Mouse (Mus musculus): Measurements from ENCODE around the gene Mapk3.

The Mapk3 gene

GRCm38 (mm10) chr7:126782693-126783092 is 23.3 kb downstream of the Mapk3 start:
- no peak for DNase-seq (ENCODE audit: low spot score)

GRCm38 (mm10) chr7:126784469-126784868 is 25.1 kb downstream of the Mapk3 start:
- no peak for DNase-seq (ENCODE audit: low spot score)

- DNase-seq (ENCODE audit: low spot score), result no peak
Measured at GRCm38 (mm10) chr7:126785056-126785455, 25.7 kb downstream of the Mapk3 start.

GRCm38 (mm10) chr7:126786142-126786541 is 26.7 kb downstream of the Mapk3 start:
- DNase-seq (ENCODE audit: low spot score), result no peak

- no peak for DNase-seq (ENCODE audit: low spot score)
Measured at GRCm38 (mm10) chr7:126789141-126789540, 29.7 kb downstream of the Mapk3 start.

GRCm38 (mm10) chr7:126791851-126792720 is 32.7 kb downstream of the Mapk3 start, which contains the start of gene Ppp4c:
Ppp4c (minus strand) TSS chr7:126792496.
- DNase-seq (ENCODE audit: low spot score), result peak; percentile 94

GRCm38 (mm10) chr7:126792721-126793443 is 33.5 kb downstream of the Mapk3 start:
- no peak for DNase-seq (ENCODE audit: low spot score)

GRCm38 (mm10) chr7:126793456-126794270 is 34.3 kb downstream of the Mapk3 start:
- no peak for DNase-seq (ENCODE audit: low spot score)

GRCm38 (mm10) chr7:126794271-126794605 is 34.8 kb downstream of the Mapk3 start:
- no peak for DNase-seq (ENCODE audit: low spot score)

- no peak for DNase-seq (ENCODE audit: low spot score)
Measured at GRCm38 (mm10) chr7:126795387-126796317, 36.3 kb downstream of the Mapk3 start.

GRCm38 (mm10) chr7:126796350-126796932 is 37.0 kb downstream of the Mapk3 start:
- DNase-seq (ENCODE audit: low spot score), result no peak

GRCm38 (mm10) chr7:126797411-126798126 is 38.2 kb downstream of the Mapk3 start, which contains the start of gene Fam57b:
Fam57b (plus strand) TSS chr7:126797668.
- no peak for DNase-seq (ENCODE audit: low spot score)

GRCm38 (mm10) chr7:126798127-126799049 is 39.0 kb downstream of the Mapk3 start:
- DNase-seq (ENCODE audit: low spot score), result no peak

- DNase-seq (ENCODE audit: low spot score), result peak; percentile 87
Measured at GRCm38 (mm10) chr7:126799050-126799467, 39.7 kb downstream of the Mapk3 start.

- DNase-seq (ENCODE audit: low spot score), result peak; percentile 70
Measured at GRCm38 (mm10) chr7:126799468-126800268, 40.3 kb downstream of the Mapk3 start.

- no peak for DNase-seq (ENCODE audit: low spot score)
Measured at GRCm38 (mm10) chr7:126800269-126801056, 41.1 kb downstream of the Mapk3 start.

- no peak for DNase-seq (ENCODE audit: low spot score)
Measured at GRCm38 (mm10) chr7:126801057-126801422, 41.6 kb downstream of the Mapk3 start.

Data from urinary bladder, postnatal 25 days (tissue).